Mouse (Mus musculus) MEL (cell line): ENCODE measurements around the gene Gnb4. TPM values are rescaled to one million over a fixed set of nuclear protein-coding genes. Genes with fewer than 3 reads are reported as not detected.

ENCODE experiments used
- DNase-seq: peaks from one replicate; pipeline ENCODE4 v3.0.0; 2011; ENCODE audit warnings: low read depth, low spot score
- H3K27ac ChIP-seq: 2 replicates; pipeline ENCODE4 v1.5.1; 2012; ENCODE audit warnings: low read depth, mild to moderate bottlenecking, control low read depth, low read length, moderate library complexity; ENCODE audit not compliant: control insufficient read depth
- H3K27me3 ChIP-seq, 2 experiments: fragments of 150-350 bp in 1 of 2; sonication (generic) in 1 of 2; 2 replicates each; pipeline ENCODE4 v1.6.1; 2012; ENCODE audit warnings: low read length in 2 of 2, mild to moderate bottlenecking in 2 of 2, improper control_type of control experiment in 1 of 2, moderate library complexity in 1 of 2; ENCODE audit not compliant: insufficient read depth in 2 of 2, control insufficient read depth in 1 of 2
- H3K36me3 ChIP-seq, 2 experiments: 2 replicates each; pipeline ENCODE4 v1.6.1; 2012 to 2014; ENCODE audit warnings: low read length in 2 of 2, improper control_type of control experiment in 1 of 2, inconsistent platforms in 1 of 2, mild to moderate bottlenecking in 1 of 2; ENCODE audit not compliant: insufficient read depth in 2 of 2, control insufficient read depth in 1 of 2
- H3K4me1 ChIP-seq, 2 experiments: fragments of 150-350 bp in 1 of 2; sonication (generic) in 1 of 2; 2 replicates each; pipeline ENCODE4 v1.6.1; 2012; ENCODE audit warnings: low read length in 2 of 2, improper control_type of control experiment in 1 of 2, mild to moderate bottlenecking in 1 of 2; ENCODE audit not compliant: insufficient read depth in 2 of 2, control insufficient read depth in 1 of 2
- H3K4me3 ChIP-seq, 2 experiments: fragments of 150-350 bp in 1 of 2; sonication (generic) in 1 of 2; 2 replicates each; pipeline ENCODE4 v1.5.1; 2012; ENCODE audit warnings: low read depth in 2 of 2, low read length in 2 of 2, mild to moderate bottlenecking in 2 of 2, moderate library complexity in 2 of 2, control low read depth in 1 of 2, improper control_type of control experiment in 1 of 2; ENCODE audit not compliant: control insufficient read depth in 1 of 2, insufficient read depth in 1 of 2
- H3K79me2 ChIP-seq: 2 replicates; pipeline ENCODE4 v1.6.1; 2012; ENCODE audit warnings: mild to moderate bottlenecking, low read length, moderate library complexity; ENCODE audit not compliant: control insufficient read depth, poor library complexity, insufficient read depth
- H3K9ac ChIP-seq: 2 replicates; pipeline ENCODE4 v1.6.1; 2012; ENCODE audit warnings: low read depth, mild to moderate bottlenecking, control low read depth, low read length, moderate library complexity; ENCODE audit not compliant: control insufficient read depth, poor library complexity, severe bottlenecking
- H3K9me3 ChIP-seq: fragments of 150-350 bp; sonication (generic); replicated peaks from 2 replicates; pipeline ENCODE4 v1.6.1; 2012; ENCODE audit warnings: mild to moderate bottlenecking, low read length, improper control_type of control experiment, moderate library complexity; ENCODE audit not compliant: insufficient read depth
- CHD2 ChIP-seq: IDR thresholded peaks from 2 replicates; pipeline ENCODE4 v1.6.1; 2011; ENCODE audit warnings: low read length, improper control_type of control experiment
- CTCF ChIP-seq, 3 experiments: IDR thresholded peaks in 2 of 3; conservative IDR thresholded peaks in 1 of 3; 2 replicates each; pipeline ENCODE4 v1.5.1; 2011 to 2012; ENCODE audit warnings: low read length in 3 of 3, low read depth in 2 of 3, mild to moderate bottlenecking in 2 of 3, improper control_type of control experiment in 1 of 3, inconsistent platforms in 1 of 3, mixed read lengths in 1 of 3, moderate library complexity in 1 of 3; ENCODE audit not compliant: control insufficient read depth in 1 of 3, insufficient read depth in 1 of 3, poor library complexity in 1 of 3, severe bottlenecking in 1 of 3
- EP300 ChIP-seq, 2 experiments: IDR thresholded peaks; 2 replicates each; pipeline ENCODE4 v1.6.1; 2011; ENCODE audit warnings: improper control_type of control experiment in 2 of 2, low read length in 2 of 2, low read depth in 1 of 2, mild to moderate bottlenecking in 1 of 2
- JUND ChIP-seq: IDR thresholded peaks from 2 replicates; pipeline ENCODE4 v1.6.1; 2011; ENCODE audit warnings: low read depth, mild to moderate bottlenecking, improper control_type of control experiment, low read length
- KAT2A ChIP-seq: conservative IDR thresholded peaks from 2 replicates; pipeline ENCODE4 v1.6.1; 2012; ENCODE audit warnings: low read depth, low read length, improper control_type of control experiment, inconsistent platforms
- MAFK ChIP-seq: IDR thresholded peaks from 2 replicates; pipeline ENCODE4 v1.6.1; 2011; ENCODE audit warnings: low read depth, mild to moderate bottlenecking, low read length, improper control_type of control experiment, borderline replicate concordance
- MEF2A ChIP-seq: IDR thresholded peaks from 2 replicates; pipeline ENCODE4 v1.6.1; 2014; ENCODE audit warnings: low read depth, mild to moderate bottlenecking, inconsistent platforms, low read length, improper control_type of control experiment; ENCODE audit not compliant: poor library complexity, insufficient replicate concordance, severe bottlenecking; ENCODE audit errors: extremely low read depth
- MXI1 ChIP-seq: IDR thresholded peaks from 2 replicates; pipeline ENCODE4 v1.6.1; 2011; ENCODE audit warnings: mild to moderate bottlenecking, low read depth, low read length, improper control_type of control experiment
- MYC ChIP-seq: IDR thresholded peaks from 2 replicates; pipeline ENCODE4 v1.6.1; 2011; ENCODE audit warnings: low read depth, mild to moderate bottlenecking, low read length, improper control_type of control experiment, moderate library complexity
- NELFE ChIP-seq: IDR thresholded peaks from 2 replicates; pipeline ENCODE4 v1.6.1; 2011; ENCODE audit warnings: low read depth, low read length, improper control_type of control experiment
- NRF1 ChIP-seq: IDR thresholded peaks from 2 replicates; pipeline ENCODE4 v1.6.1; 2014; ENCODE audit warnings: low read depth, mild to moderate bottlenecking, inconsistent platforms, low read length, improper control_type of control experiment, moderate library complexity; ENCODE audit not compliant: poor library complexity, insufficient read depth, severe bottlenecking
- POLR2A ChIP-seq, 2 experiments: IDR thresholded peaks; 2 replicates each; pipeline ENCODE4 v1.6.1; 2011 to 2012; ENCODE audit warnings: low read length in 2 of 2, mild to moderate bottlenecking in 2 of 2, control low read depth in 1 of 2, improper control_type of control experiment in 1 of 2, low read depth in 1 of 2, moderate library complexity in 1 of 2; ENCODE audit not compliant: control insufficient read depth in 1 of 2, insufficient read depth in 1 of 2, poor library complexity in 1 of 2
- POLR2AphosphoS2 ChIP-seq: IDR thresholded peaks from 2 replicates; pipeline ENCODE4 v1.6.1; 2011; ENCODE audit warnings: low read length, improper control_type of control experiment
- POLR2AphosphoS5 ChIP-seq: IDR thresholded peaks from 2 replicates; pipeline ENCODE4 v1.6.1; 2012; ENCODE audit warnings: low read depth, borderline replicate concordance, mild to moderate bottlenecking, inconsistent platforms, low read length, moderate library complexity, mixed read lengths
- RAD21 ChIP-seq: IDR thresholded peaks from 2 replicates; pipeline ENCODE4 v1.6.1; 2011; ENCODE audit warnings: mild to moderate bottlenecking, low read depth, low read length, improper control_type of control experiment
- RCOR1 ChIP-seq: IDR thresholded peaks from 2 replicates; pipeline ENCODE4 v1.6.1; 2012; ENCODE audit warnings: low read depth, mild to moderate bottlenecking, inconsistent platforms, low read length, improper control_type of control experiment
- SMC3 ChIP-seq: IDR thresholded peaks from 2 replicates; pipeline ENCODE4 v1.6.1; 2011; ENCODE audit warnings: low read depth, low read length, improper control_type of control experiment
- TCF12 ChIP-seq: IDR thresholded peaks from 2 replicates; pipeline ENCODE4 v1.6.1; 2014; ENCODE audit warnings: low read depth, mild to moderate bottlenecking, inconsistent platforms, low read length, improper control_type of control experiment, moderate library complexity
- ZC3H11A ChIP-seq: IDR thresholded peaks from 2 replicates; pipeline ENCODE4 v1.6.1; 2012; ENCODE audit warnings: low read depth, mild to moderate bottlenecking, inconsistent platforms, low read length, improper control_type of control experiment
- ZKSCAN1 ChIP-seq: IDR thresholded peaks from 2 replicates; pipeline ENCODE4 v1.6.1; 2012; ENCODE audit warnings: low read depth, mild to moderate bottlenecking, inconsistent platforms, low read length, improper control_type of control experiment, moderate library complexity
- ZMIZ1 ChIP-seq: IDR thresholded peaks from 2 replicates; pipeline ENCODE4 v1.6.1; 2012; ENCODE audit warnings: low read depth, mild to moderate bottlenecking, inconsistent platforms, low read length, improper control_type of control experiment, moderate library complexity
- ZNF384 ChIP-seq: IDR thresholded peaks from 2 replicates; pipeline ENCODE4 v1.6.1; 2012; ENCODE audit warnings: low read depth, mild to moderate bottlenecking, inconsistent platforms, low read length, improper control_type of control experiment
- polyA plus RNA-seq, 2 experiments: library from polyadenylated mRNA; stranded (reverse) in 1 of 2; unstranded in 1 of 2; fragments of >175 nt in 1 of 2; fragments of >200 nt in 1 of 2; gene quantifications; 2 replicates each; pipeline versions ENCODE4 v1.2.1 to v1.2.4; 2012; ENCODE audit warnings: low replicate concordance in 2 of 2, low read depth in 1 of 2; ENCODE audit not compliant: insufficient read length in 2 of 2, insufficient read depth in 1 of 2, missing spikeins in 1 of 2
- total RNA-seq: library from RNA; depleted of rRNA; stranded (reverse); fragments of 300-350 nt; gene quantifications from 2 replicates; pipeline ENCODE4 v1.2.3, GENCODE M21; 2012

Gnb4 gene
- total and polyA plus RNA-seq, 3 experiments, result 49.5 to 61.2 TPM; not detected in 1

DNA sequence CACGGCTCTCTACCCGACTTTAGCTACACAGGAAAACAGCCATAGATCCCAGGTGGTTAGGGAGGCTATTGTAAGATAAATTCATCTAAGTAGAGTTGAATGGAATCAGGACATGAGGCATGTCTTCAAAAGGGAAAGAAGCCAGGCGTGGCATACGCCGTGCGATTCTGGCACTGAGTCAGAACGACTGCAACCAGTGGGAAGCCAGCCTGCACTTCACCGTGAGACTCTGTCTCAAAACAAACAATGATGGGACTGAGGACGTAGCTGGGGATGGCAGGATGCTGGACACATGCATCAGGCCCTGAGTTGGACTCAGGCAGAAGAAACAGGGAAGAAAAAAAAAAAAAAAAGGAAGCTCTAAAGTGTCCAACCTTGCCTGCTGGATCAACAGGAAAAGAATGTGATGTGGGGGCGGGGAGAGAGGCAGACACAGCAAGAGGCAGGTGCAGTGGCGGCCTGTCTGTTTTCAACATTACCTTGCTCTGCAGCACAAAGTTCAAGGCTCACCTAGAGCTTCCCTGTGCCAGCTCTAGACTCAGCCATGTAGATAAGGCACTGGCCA lies 4.7 kb downstream of the Gnb4 start:
- Histone ChIP-seq H3K79me2 (peaks cover 15% of the 10 kb centered on the region), H3K27me3 (no peaks in the 10 kb centered on the region), H3K4me3 (peak overlapping the region in 1 of 2 experiments; percentile 6; a peak in 1 of 4 replicates), H3K27ac (no peak overlapping the region), H3K4me1 (peaks cover 15 to 24% of the 10 kb centered on the region in 2 experiments), H3K9me3 (no peaks in the 10 kb centered on the region), H3K36me3 (peaks cover 0 to 31% of the 10 kb centered on the region in 2 experiments; a peak in 2 of 4 replicates), H3K9ac (no peak overlapping the region)
- peak; percentile 65 for DNase-seq
- TF ChIP-seq TCF12, result no peak
- no peak for TF ChIP-seq MYC
- peak; percentile 92 for TF ChIP-seq ZNF384
- TF ChIP-seq MEF2A, result no peak
- no peak for TF ChIP-seq POLR2A (IDR thresholded peaks at IDR 0.05; ENCODE audit: control insufficient read depth in 1 of 2, insufficient read depth in 1 of 2, low read depth in 1 of 2, low read length in 2 of 2, poor library complexity in 1 of 2)
- TF ChIP-seq POLR2AphosphoS5, result no peak
- no peak for TF ChIP-seq RCOR1
- no peak for TF ChIP-seq NRF1
- TF ChIP-seq NELFE, result no peak
- TF ChIP-seq ZMIZ1, result no peak
- TF ChIP-seq ZKSCAN1, result no peak
- TF ChIP-seq MXI1, result 0 out of 2 replicates have a peak, but pooled peaks have one; percentile 25
- TF ChIP-seq MAFK, result no peak
- no peak for TF ChIP-seq KAT2A
- no peak for TF ChIP-seq EP300 (IDR thresholded peaks at IDR 0.05; ENCODE audit: low read depth in 1 of 2, low read length in 2 of 2)

DNA sequence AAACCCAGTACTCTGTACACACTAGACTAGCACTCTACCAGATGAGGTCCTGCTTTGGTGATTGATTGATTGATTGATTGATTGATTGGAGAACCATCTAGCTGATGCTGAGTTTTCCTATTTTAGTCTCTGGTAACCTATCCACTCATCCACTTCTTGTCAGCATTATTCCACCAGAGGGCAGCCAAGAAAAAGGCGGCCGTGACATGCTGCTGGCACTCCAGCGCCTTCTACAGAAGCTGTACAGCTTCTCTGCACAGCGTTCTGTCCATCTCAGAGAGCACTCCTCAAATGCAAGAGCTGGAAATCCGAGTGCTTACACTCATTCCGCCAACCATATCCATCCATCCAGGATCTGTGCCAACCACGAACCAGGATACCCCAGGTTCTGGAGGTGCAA lies 5.8 kb downstream of the Gnb4 start:
- no peak overlapping the region for H3K27ac ChIP-seq
- H3K79me2 ChIP-seq, result peaks cover 10% of the 10 kb centered on the region
- H3K4me1 ChIP-seq, result peaks cover 15 to 24% of the 10 kb centered on the region in 2 experiments
- no peaks in the 10 kb centered on the region for H3K9me3 ChIP-seq
- TF ChIP-seq SMC3 (peak; percentile 73), POLR2A (IDR thresholded peaks at IDR 0.05; ENCODE audit: control insufficient read depth in 1 of 2, insufficient read depth in 1 of 2, low read depth in 1 of 2, low read length in 2 of 2, poor library complexity in 1 of 2) (no peak), RAD21 (peak; percentile 52), ZNF384 (no peak), ZC3H11A (peak; percentile 46), NRF1 (no peak), CTCF (IDR thresholded peaks at IDR 0.05 in 2 of 3, conservative IDR thresholded peaks at IDR 0.05 in 1 of 3; ENCODE audit: control insufficient read depth in 1 of 3, insufficient read depth in 1 of 3, low read depth in 2 of 3, low read length in 3 of 3, poor library complexity in 1 of 3, severe bottlenecking in 1 of 3) (peak in 2 of 3 experiments; percentile 27 to 55; a peak in 3 of 6 replicates), POLR2AphosphoS2 (no peak), CHD2 (no peak), JUND (no peak), ZMIZ1 (no peak)
- H3K9ac ChIP-seq, result no peak overlapping the region
- no peaks in the 10 kb centered on the region for H3K27me3 ChIP-seq
- no peak overlapping the region for H3K4me3 ChIP-seq
- DNase-seq, result peak; percentile 47
- peaks cover 0 to 31% of the 10 kb centered on the region in 2 experiments; a peak in 3 of 4 replicates for H3K36me3 ChIP-seq
